Mouse (Mus musculus) spleen, embryonic (tissue): Measurements from ENCODE around the gene Jmjd8.

Experiments
- CTCF ChIA-PET: fragments of 350-600 bp; sonication (Branson Sonifier 250); formaldehyde crosslinking; loops from one replicate; lab custom pipeline; 2022; lab: Charles Lee

Gene Jmjd8

GRCm38 (mm10) chr17:25860832-25861703 lies 32.4 kb downstream of the Jmjd8 start, which contains the start of gene Wdr90:
Wdr90 (minus strand) TSS chr17:25861501.
- CTCF ChIA-PET, result interaction anchor here (0.6 to 1.6 kb wide), 2 partner anchors 27 to 28 kb away, joined by 3 to 4 read pairs; partner anchors contain the start of gene Stub1

DNA sequence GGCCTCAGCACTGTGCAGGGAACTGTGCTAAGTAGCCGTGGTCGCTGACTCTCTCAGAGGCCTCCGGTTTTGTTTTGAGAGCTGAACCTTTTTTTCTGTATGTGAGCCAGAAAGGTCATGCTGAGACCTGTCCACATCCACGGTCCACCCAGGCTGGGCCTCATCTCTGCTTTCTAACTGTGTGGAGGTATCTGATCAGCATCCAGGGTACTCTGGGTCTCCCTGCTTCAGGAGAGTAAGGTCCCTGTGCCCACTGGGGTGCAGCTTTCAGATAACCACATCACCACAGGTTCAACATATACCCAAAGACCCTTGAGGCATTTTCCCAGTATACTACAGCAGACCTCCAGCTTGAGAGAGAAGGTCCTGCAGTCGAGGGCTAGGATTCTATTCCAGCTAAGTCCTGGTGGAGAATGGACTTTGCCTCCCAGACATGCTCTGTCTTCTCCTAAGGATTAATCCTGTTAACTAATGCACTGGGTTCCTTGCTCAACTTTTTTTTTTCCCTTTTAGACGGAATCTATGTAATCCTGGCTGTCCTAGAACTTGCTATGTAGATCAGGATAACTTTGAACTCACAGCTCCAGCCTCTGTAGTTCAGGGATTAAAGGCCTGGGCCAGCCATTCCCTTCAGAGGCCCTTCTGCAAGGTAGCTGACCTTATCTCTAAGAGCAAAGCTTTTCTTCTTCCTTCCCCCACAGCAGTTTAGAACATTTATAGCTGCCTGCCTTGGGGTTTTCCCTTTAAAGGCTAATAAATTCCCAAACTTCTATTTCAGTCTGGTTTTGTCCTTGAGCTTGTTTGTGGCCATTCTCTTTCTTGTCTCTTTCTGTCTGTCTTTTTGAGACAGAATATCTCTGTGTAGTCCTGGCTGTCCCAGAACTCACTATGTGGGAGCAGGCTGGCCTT lies 33.3 kb downstream of the Jmjd8 start:
- CTCF ChIA-PET, result interaction anchor here (0.6 kb wide), 1 partner anchor 29 kb away, joined by 3 read pairs; the partner anchor contains the start of gene Stub1

- CTCF ChIA-PET, result interaction anchor here (0.7 kb wide), 1 partner anchor 232 kb away, joined by 3 read pairs; the partner anchor contains the start of gene Nme4
These were observed 35.0 kb downstream of the Jmjd8 start for GRCm38 (mm10) chr17:25863681-25864080.

GRCm38 (mm10) chr17:25864311-25864710 lies 35.6 kb downstream of the Jmjd8 start:
- CTCF ChIA-PET, result interaction anchor here (0.7 kb wide), 1 partner anchor 231 kb away, joined by 3 read pairs; the partner anchor contains the start of gene Nme4

DNA sequence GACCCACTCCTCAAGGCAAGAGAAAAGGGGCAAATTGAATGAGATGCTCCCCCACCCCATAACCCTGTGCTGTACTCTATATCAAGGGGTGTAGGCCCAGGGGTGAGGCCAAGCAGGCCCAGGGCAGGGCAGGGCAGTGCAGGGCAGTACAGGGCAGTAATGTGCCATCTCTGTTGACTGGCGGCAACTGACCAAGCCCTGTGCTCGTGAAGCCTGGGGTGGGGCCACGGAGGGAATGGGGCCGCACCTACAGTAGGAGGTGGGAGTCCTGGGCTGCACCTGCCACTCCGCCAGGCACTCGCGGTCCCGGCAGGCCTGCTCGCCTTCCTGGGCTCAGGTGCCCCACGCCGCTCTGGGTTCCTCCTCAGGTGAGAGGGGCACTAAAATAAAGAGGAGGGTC lies 36.6 kb downstream of the Jmjd8 start:
- CTCF ChIA-PET, result no interaction called here

DNA sequence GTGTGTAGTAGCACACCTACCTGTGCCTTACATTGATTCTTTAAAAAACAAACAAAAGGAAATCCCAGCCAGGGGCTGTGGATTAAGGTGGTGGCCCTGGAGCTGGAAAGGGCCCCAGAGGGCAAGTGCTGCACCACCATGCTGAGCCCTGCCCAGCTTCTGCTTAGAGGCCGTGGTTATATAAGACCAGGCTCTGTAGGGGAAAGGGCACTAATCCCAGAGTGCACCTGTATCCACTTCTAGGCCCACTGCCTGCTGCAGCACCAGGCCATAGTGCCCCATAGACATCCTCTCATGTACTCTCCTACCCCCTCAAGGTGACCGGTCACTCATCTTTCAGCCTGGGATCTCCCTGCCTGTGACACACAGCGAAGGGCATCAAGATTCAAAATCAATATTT lies 37.5 kb downstream of the Jmjd8 start:
- CTCF ChIA-PET, result no interaction called here

- CTCF ChIA-PET, result no interaction called here
These were observed 38.8 kb downstream of the Jmjd8 start for GRCm38 (mm10) chr17:25867509-25867835.

DNA sequence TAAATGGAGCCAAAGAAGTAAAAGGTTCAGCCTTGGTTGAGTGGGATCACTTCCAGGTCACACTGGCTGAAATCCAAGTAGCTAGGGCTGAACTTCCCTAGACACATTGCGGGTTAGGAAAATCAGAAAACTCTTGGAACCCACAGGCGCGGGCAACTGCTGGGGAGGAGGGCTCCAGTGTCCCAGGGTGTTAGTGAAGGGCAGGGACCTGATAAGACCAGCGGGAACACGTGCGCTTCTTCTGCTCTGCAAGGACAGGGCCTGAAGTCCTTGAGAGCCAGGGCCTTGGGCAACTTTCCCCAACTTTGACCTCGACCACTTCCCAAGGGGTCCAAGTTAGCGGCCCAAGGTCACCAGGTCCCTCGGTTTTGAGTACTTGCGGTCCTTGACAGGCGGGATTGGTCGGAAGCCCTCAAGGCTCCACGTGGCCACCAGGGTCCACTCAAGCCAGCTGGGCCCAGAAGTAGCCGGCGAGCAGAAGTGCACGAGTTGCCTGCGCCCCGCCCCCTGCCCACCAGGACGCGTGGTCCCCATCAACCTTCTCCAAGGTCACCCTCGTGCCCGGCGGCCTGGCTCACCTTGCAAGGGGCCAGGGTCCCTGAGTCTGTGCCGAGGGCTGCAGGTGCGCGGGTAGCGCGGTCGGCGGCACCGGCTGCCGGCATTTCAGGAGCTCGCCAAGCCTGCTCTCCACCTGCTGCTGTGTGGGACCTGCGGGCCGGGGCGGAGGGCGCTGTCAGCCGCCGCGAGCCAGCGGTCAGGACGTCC lies 39.4 kb downstream of the Jmjd8 start:
- CTCF ChIA-PET, result interaction anchor here (0.6 to 1.0 kb wide), 2 partner anchors 24 to 141 kb away, joined by 3 to 4 read pairs; no protein-coding TSS in a partner anchor

DNA sequence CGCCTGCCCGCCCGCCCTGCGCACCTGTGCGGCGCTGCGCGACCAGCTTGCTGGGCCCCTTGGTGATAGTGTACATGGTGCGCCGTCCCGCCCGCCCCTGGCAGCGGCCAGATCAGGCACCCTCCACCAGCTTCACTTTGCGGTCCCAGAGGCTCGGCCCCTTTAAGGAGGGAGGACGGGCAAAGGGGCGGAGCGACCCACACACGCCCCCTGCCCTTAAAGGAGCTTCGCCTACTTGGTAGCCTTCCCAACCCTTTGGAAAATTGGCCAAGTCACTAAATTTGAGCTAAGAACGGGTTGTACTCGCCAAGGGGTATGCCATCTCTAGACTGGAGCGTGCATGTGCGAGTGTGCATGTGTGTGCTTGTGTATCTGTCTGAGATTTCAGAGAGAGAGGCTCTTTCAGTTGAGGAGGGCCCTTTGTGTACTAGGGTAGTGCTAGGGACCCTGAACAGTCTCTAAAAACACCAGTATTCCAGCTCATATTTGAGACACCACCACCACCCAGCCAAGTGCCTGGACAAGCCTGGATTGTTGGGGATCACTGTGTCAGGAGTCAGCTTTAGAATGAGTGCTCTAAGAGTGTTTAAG lies 40.0 kb downstream of the Jmjd8 start, which contains the start of gene Mcrip2:
Gene Mcrip2, minus strand, starts transcription at position 164 of the 591 bp plus-strand sequence.
- CTCF ChIA-PET, result interaction anchor here (0.6 to 1.0 kb wide), 2 partner anchors 25 to 140 kb away, joined by 3 to 4 read pairs; no protein-coding TSS in a partner anchor

GRCm38 (mm10) chr17:25869498-25869897 lies 40.8 kb downstream of the Jmjd8 start:
- CTCF ChIA-PET, result interaction anchor here (1.0 kb wide), 1 partner anchor 139 kb away, joined by 3 read pairs; no protein-coding TSS in a partner anchor

- CTCF ChIA-PET, result interaction anchor here (0.6 to 0.8 kb wide), 2 partner anchors 25 to 35 kb away, joined by 3 to 4 read pairs; no protein-coding TSS in a partner anchor
These were observed 41.3 kb downstream of the Jmjd8 start for GRCm38 (mm10) chr17:25869954-25870353.

GRCm38 (mm10) chr17:25871566-25871965 lies 42.9 kb downstream of the Jmjd8 start:
- CTCF ChIA-PET, result interaction anchor here (0.9 kb wide), 1 partner anchor 114 kb away, joined by 3 read pairs; the partner anchor contains the start of gene Capn15

GRCm38 (mm10) chr17:25872676-25873075 lies 44.0 kb downstream of the Jmjd8 start:
- CTCF ChIA-PET, result no interaction called here

GRCm38 (mm10) chr17:25873405-25874147 lies 44.9 kb downstream of the Jmjd8 start:
- CTCF ChIA-PET, result interaction anchor here (0.7 kb wide), 1 partner anchor 390 kb away, joined by 5 read pairs; no protein-coding TSS in a partner anchor

DNA sequence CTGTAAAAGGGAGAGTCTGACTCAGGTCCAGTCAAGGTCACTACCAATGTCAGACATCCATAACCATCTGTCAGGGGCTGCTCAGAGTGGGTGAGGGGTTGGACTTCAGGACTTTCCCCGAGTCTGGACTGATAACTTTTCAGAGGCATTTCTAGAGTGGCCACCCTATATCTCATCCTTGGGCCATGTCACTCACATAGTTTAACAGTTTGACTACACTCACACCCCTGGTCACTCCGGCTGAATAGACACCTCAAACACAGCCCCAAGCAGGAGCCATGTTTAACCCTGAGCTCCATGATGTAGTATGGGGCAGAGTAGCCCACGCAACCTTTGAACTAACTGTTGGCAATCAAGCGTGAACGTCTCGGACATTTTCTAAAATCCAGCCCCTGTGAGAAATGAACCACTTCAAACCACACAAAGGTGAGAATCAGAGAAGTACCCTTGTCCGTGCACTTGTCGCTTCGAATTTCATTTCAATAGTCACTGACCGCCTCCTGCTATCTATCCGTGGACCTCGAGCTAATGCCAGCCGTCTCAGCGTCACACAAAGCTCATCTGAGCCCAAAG lies 45.6 kb downstream of the Jmjd8 start:
- CTCF ChIA-PET, result interaction anchor here (0.7 kb wide), 1 partner anchor 389 kb away, joined by 5 read pairs; no protein-coding TSS in a partner anchor

DNA sequence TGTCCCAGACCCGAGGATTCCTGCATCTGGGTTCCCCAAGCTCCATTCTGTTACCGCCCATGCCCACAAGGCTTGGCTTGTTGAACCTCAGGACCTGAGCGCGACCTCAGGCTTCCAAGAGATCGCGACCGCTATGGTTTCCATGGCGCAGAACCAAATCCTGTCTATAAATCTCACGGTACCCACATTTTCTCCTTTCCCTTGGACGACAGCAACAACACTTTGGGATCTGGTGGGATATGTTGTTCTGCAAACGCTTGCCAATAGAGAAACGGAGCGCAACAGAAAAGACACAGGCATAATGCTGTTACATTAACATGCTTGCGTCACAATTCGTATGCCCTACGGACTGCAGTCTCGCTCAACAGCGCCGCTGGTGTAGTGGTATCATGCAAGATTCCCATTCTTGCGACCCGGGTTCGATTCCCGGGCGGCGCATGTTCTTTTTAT lies 46.1 kb downstream of the Jmjd8 start, which contains the start of gene Mettl26:
Gene Mettl26, plus strand, starts transcription at position 354 of the 450 bp plus-strand sequence.
- CTCF ChIA-PET, result no interaction called here

- CTCF ChIA-PET, result no interaction called here
These were observed 46.8 kb downstream of the Jmjd8 start for GRCm38 (mm10) chr17:25875171-25876136.
